Mouse (Mus musculus) heart, embryonic 11.5 days (tissue): ENCODE results near the gene Mmachc. TPM values are rescaled to one million over a fixed set of nuclear protein-coding genes. Genes with fewer than 3 reads are reported as not detected.
"Not testable (repeated sequence)": the region's sequence is repeated elsewhere in the genome, so short reads cannot be mapped to it uniquely, and the experiment has no call there.

ENCODE experiments used
- ATAC-seq: fragments of 200-750 bp; cut with Nextera tagmentation; replicated peaks from 2 replicates; pipeline ENCODE4 v1.8.0; 2017; ENCODE audit warnings: moderate library complexity; ENCODE audit not compliant: insufficient number of reproducible peaks, low FRiP score, low TSS enrichment
- H3K27ac ChIP-seq: fragments of 300-500 bp; sonication (generic); 2 replicates; pipeline ENCODE4 v1.5.1; 2014; ENCODE audit warnings: mild to moderate bottlenecking, low read depth, low read length
- H3K27me3 ChIP-seq: fragments of 300-500 bp; sonication (generic); 2 replicates; pipeline ENCODE4 v1.6.1; 2014; ENCODE audit warnings: mild to moderate bottlenecking, low read length, mixed read lengths; ENCODE audit not compliant: control insufficient read depth, insufficient read depth
- H3K36me3 ChIP-seq: fragments of 300-500 bp; sonication (generic); 2 replicates; pipeline ENCODE4 v1.6.1; 2014; ENCODE audit warnings: mild to moderate bottlenecking, low read length, moderate library complexity, mixed read lengths; ENCODE audit not compliant: control insufficient read depth, insufficient read depth
- H3K4me1 ChIP-seq: fragments of 300-500 bp; sonication (generic); 2 replicates; pipeline ENCODE4 v1.6.1; 2014; ENCODE audit warnings: low read length; ENCODE audit not compliant: control insufficient read depth, insufficient read depth
- H3K4me2 ChIP-seq: fragments of 300-500 bp; sonication (generic); 2 replicates; pipeline ENCODE4 v1.6.1; 2014; ENCODE audit warnings: mild to moderate bottlenecking, moderate library complexity
- H3K4me3 ChIP-seq: fragments of 300-500 bp; sonication (generic); 2 replicates; pipeline ENCODE4 v1.5.1; 2014; ENCODE audit warnings: low read depth, low read length
- H3K9ac ChIP-seq: fragments of 300-500 bp; sonication (generic); 2 replicates; pipeline ENCODE4 v1.6.1; 2014; ENCODE audit warnings: mild to moderate bottlenecking, low read depth, low read length, moderate library complexity
- H3K9me3 ChIP-seq: fragments of 300-500 bp; sonication (generic); replicated peaks from 2 replicates; pipeline ENCODE4 v1.6.1; 2016; ENCODE audit warnings: low read length; ENCODE audit not compliant: control insufficient read depth
- WGBS: fragments of 180-500 bp; shearing (Covaris S2); extraction: QIAGEN DNeasy Blood & Tissue Kit; methylation state at CpG from one replicate; pipeline ENCODE4 v1.1.7; 2014; ENCODE audit not compliant: insufficient replicate concordance; 5-methylcytosine and 5-hydroxymethylcytosine counted together
- polyA plus RNA-seq: library from polyadenylated mRNA; unstranded; fragments of >200 nt; fragmentation: Nextera tagmentation; extraction: Ambion mirVana; gene quantifications from 2 replicates; pipeline ENCODE4 v1.2.1, GENCODE M21; 2014

Mmachc gene
- polyA plus RNA-seq, 1 experiment from 2014 or later: 29.1 TPM

GRCm38 (mm10) chr4:116685402-116686061, 22.7 kb downstream of the Mmachc start, which contains the start of gene Prdx1:
Prdx1 (plus strand) TSS chr4:116685544.
- H3K4me3 ChIP-seq: peak within 1 kb of the TSS; percentile 60
- H3K9me3 ChIP-seq: no peaks in the 10 kb centered on the region
- peaks cover 9% of the 10 kb centered on the region for H3K4me1 ChIP-seq
- WGBS: under 1% methylated on average over 56 of the region's 56 CpGs
- H3K36me3 ChIP-seq: peaks cover 15% of the 10 kb centered on the region
- H3K4me2 ChIP-seq: peak within 1 kb of the TSS; percentile 76
- H3K9ac ChIP-seq: peak within 1 kb of the TSS; percentile 74
- H3K27ac ChIP-seq: peak within 1 kb of the TSS; percentile 92
- no peaks in the 10 kb centered on the region for H3K27me3 ChIP-seq
- peak; percentile 94 for ATAC-seq

GRCm38 (mm10) chr4:116684665-116685064, 23.5 kb downstream of the Mmachc start:
- Histone ChIP-seq H3K4me1 (peaks cover 9% of the 10 kb centered on the region), H3K9me3 (no peaks in the 10 kb centered on the region), H3K4me3 (peak overlapping the region; percentile 60), H3K27ac (peak overlapping the region; percentile 92), H3K36me3 (peaks cover 11% of the 10 kb centered on the region), H3K9ac (peak overlapping the region; percentile 74), H3K4me2 (peak overlapping the region; percentile 76), H3K27me3 (no peaks in the 10 kb centered on the region)
- no peak for ATAC-seq
- 86% methylated on average over 2 of the region's 2 CpGs for WGBS

- Histone ChIP-seq H3K4me3 (no peak overlapping the region), H3K9ac (no peak overlapping the region), H3K27me3 (no peaks in the 10 kb centered on the region), H3K27ac (no peak overlapping the region), H3K9me3 (no peaks in the 10 kb centered on the region), H3K36me3 (peaks cover 5% of the 10 kb centered on the region), H3K4me2 (no peak overlapping the region), H3K4me1 (peaks cover 9% of the 10 kb centered on the region)
- 59% methylated on average over 4 of the region's 4 CpGs for WGBS
- no peak for ATAC-seq
Observed at GRCm38 (mm10) chr4:116683957-116684356, 24.2 kb downstream of the Mmachc start.

- H3K4me1 ChIP-seq, H3K27me3 ChIP-seq, H3K4me2 ChIP-seq, H3K36me3 ChIP-seq, H3K4me3 ChIP-seq, ATAC-seq, H3K27ac ChIP-seq, H3K9ac ChIP-seq, H3K9me3 ChIP-seq: not testable (repeated sequence)
- WGBS: 91% methylated on average over 4 of the region's 4 CpGs
Observed at GRCm38 (mm10) chr4:116680521-116680920, 27.7 kb downstream of the Mmachc start.

- Histone ChIP-seq H3K4me3 (no peak overlapping the region), H3K9me3 (no peaks in the 10 kb centered on the region), H3K27ac (no peak overlapping the region), H3K4me2 (no peak overlapping the region), H3K36me3 (no peaks in the 10 kb centered on the region), H3K27me3 (no peaks in the 10 kb centered on the region), H3K9ac (no peak overlapping the region), H3K4me1 (no peaks in the 10 kb centered on the region)
- ATAC-seq: no peak
- WGBS: 64% methylated on average over 5 of the region's 5 CpGs
Observed at GRCm38 (mm10) chr4:116679141-116679540, 29.1 kb downstream of the Mmachc start.

- Histone ChIP-seq H3K4me1 (0 out of 2 replicates have a peak, but pooled peaks cover under 1% of the 10 kb centered on the region), H3K27ac (no peak overlapping the region), H3K27me3 (no peaks in the 10 kb centered on the region), H3K9me3 (no peaks in the 10 kb centered on the region), H3K4me3 (no peak overlapping the region), H3K4me2 (no peak overlapping the region), H3K9ac (no peak overlapping the region), H3K36me3 (no peaks in the 10 kb centered on the region)
- WGBS: 70% methylated on average over 1 of the region's 1 CpGs
- no peak for ATAC-seq
Observed at GRCm38 (mm10) chr4:116677808-116678207, 30.4 kb downstream of the Mmachc start.

GRCm38 (mm10) chr4:116676027-116676426, 32.2 kb downstream of the Mmachc start:
- no peak overlapping the region for H3K9ac ChIP-seq
- 70% methylated on average over 3 of the region's 3 CpGs for WGBS
- H3K27ac ChIP-seq: no peak overlapping the region
- H3K27me3 ChIP-seq: no peaks in the 10 kb centered on the region
- ATAC-seq: no peak
- H3K4me2 ChIP-seq: no peak overlapping the region
- H3K36me3 ChIP-seq: no peaks in the 10 kb centered on the region
- 0 out of 2 replicates have a peak, but pooled peaks cover 3% of the 10 kb centered on the region for H3K4me1 ChIP-seq
- H3K9me3 ChIP-seq: no peaks in the 10 kb centered on the region
- H3K4me3 ChIP-seq: no peak overlapping the region

- not testable (repeated sequence) for H3K36me3 ChIP-seq, H3K4me1 ChIP-seq, H3K27ac ChIP-seq, H3K9me3 ChIP-seq, H3K4me2 ChIP-seq, H3K9ac ChIP-seq, ATAC-seq, H3K4me3 ChIP-seq, H3K27me3 ChIP-seq
- WGBS: 88% methylated on average over 6 of the region's 6 CpGs
Observed at GRCm38 (mm10) chr4:116674761-116675160, 33.4 kb downstream of the Mmachc start.

GRCm38 (mm10) chr4:116672785-116673184, 35.4 kb downstream of the Mmachc start:
- Histone ChIP-seq H3K4me2 (no peak overlapping the region), H3K9me3 (no peaks in the 10 kb centered on the region), H3K27ac (no peak overlapping the region), H3K27me3 (no peaks in the 10 kb centered on the region), H3K4me3 (no peak overlapping the region), H3K4me1 (0 out of 2 replicates have a peak, but pooled peaks cover 3% of the 10 kb centered on the region), H3K36me3 (no peaks in the 10 kb centered on the region), H3K9ac (no peak overlapping the region)
- no peak for ATAC-seq
- 59% methylated on average over 2 of the region's 2 CpGs for WGBS
